Mouse (Mus musculus) limb, embryonic 15.5 days (tissue): ENCODE measurements around the gene Dtl. TPM values are rescaled to one million over a fixed set of nuclear protein-coding genes. Genes with fewer than 3 reads are reported as not detected.

ENCODE experiments used
- ATAC-seq: fragments of 200-750 bp; cut with Nextera tagmentation; 2 replicates; pipeline ENCODE4 v1.8.0; 2017; ENCODE audit warnings: low read depth, moderate TSS enrichment; ENCODE audit not compliant: insufficient number of reproducible peaks, low FRiP score, low TSS enrichment
- H3K27ac ChIP-seq: fragments of 300-500 bp; sonication (generic); 2 replicates; pipeline ENCODE4 v1.5.1; 2015; ENCODE audit warnings: moderate library complexity, mild to moderate bottlenecking, inconsistent platforms
- H3K27me3 ChIP-seq: fragments of 300-500 bp; sonication (generic); 2 replicates; pipeline ENCODE4 v1.6.1; 2015; ENCODE audit warnings: inconsistent platforms
- H3K36me3 ChIP-seq: fragments of 300-500 bp; sonication (generic); 2 replicates; pipeline ENCODE4 v1.6.1; 2015; ENCODE audit warnings: inconsistent platforms
- H3K4me1 ChIP-seq: fragments of 300-500 bp; sonication (generic); 2 replicates; pipeline ENCODE4 v1.6.1; 2015; ENCODE audit warnings: inconsistent platforms
- H3K4me2 ChIP-seq: fragments of 300-500 bp; sonication (generic); 2 replicates; pipeline ENCODE4 v1.6.1; 2015; ENCODE audit warnings: mild to moderate bottlenecking, inconsistent platforms
- H3K4me3 ChIP-seq: fragments of 300-500 bp; sonication (generic); 2 replicates; pipeline ENCODE4 v1.5.1; 2015; ENCODE audit warnings: mild to moderate bottlenecking, inconsistent platforms
- H3K9ac ChIP-seq: fragments of 300-500 bp; sonication (generic); 2 replicates; pipeline ENCODE4 v1.6.1; 2015; ENCODE audit warnings: inconsistent platforms
- H3K9me3 ChIP-seq: fragments of 300-500 bp; sonication (generic); 2 replicates; pipeline ENCODE4 v1.6.1; 2016; ENCODE audit warnings: inconsistent platforms
- WGBS: fragments of 180-500 bp; shearing (Covaris S2); methylation state at CpG from one replicate; pipeline ENCODE4 v1.1.7; 2015; 5-methylcytosine and 5-hydroxymethylcytosine counted together
- polyA plus RNA-seq: library from polyadenylated mRNA; unstranded; fragments of >200 nt; fragmentation: Nextera tagmentation; extraction: Ambion mirVana; gene quantifications from 2 replicates; pipeline ENCODE4 v1.2.1, GENCODE M21; 2015

Dtl gene
- polyA plus RNA-seq, 1 experiment from 2014 or later, result 47.7 TPM

DNA sequence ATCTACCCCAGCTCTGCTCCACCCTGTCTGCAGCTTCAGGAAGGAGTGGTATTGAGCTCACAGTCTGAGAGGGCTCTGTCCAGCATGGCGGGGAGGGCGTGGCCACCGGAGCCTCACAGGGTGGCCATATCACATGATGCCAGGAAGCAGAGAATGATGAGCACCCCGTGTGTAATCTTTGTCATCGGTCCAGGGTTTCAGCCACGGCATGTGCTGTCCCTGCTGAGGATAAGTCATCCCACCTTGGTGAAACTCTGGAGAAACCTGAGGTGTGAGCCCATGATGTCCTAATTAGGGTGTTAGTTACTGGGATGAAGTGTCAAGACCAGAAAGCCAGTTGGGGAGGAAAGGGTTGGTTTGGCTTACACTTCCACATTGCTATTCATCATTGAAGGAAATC is 33.7 kb upstream of the Dtl start:
- Histone ChIP-seq H3K4me1 (no peaks in the 10 kb centered on the region), H3K27ac (no peak overlapping the region), H3K9me3 (no peaks in the 10 kb centered on the region), H3K27me3 (no peaks in the 10 kb centered on the region), H3K4me3 (no peak overlapping the region), H3K36me3 (peaks cover 86% of the 10 kb centered on the region), H3K9ac (no peak overlapping the region), H3K4me2 (no peak overlapping the region)
- ATAC-seq, result no peak
- 92% methylated on average over 6 of the region's 6 CpGs for WGBS

DNA sequence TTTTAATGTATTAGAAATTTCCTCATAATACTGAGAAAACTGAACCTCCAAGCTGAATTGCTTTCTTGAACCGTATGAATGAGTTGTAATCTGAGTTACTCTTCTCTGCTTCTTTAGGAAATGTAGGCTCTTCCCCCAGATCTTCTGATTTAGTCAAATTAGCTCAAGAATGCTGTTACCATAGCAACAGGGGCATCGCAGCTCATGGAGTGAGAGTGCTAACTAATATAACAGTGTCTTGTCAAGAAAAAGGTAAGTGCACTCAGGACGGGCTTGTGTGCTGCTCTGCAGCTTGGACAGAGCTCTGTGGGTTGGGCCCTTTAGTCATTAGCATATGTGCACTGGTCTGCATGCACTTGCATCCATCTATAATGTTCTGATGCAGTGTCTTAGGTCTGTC is 29.3 kb upstream of the Dtl start:
- H3K4me3 ChIP-seq, result no peak overlapping the region
- peaks cover 66% of the 10 kb centered on the region for H3K36me3 ChIP-seq
- WGBS, result 83% methylated on average over 3 of the region's 3 CpGs
- no peak overlapping the region for H3K27ac ChIP-seq
- no peak for ATAC-seq
- H3K4me1 ChIP-seq, result no peaks in the 10 kb centered on the region
- no peaks in the 10 kb centered on the region for H3K9me3 ChIP-seq
- no peaks in the 10 kb centered on the region for H3K27me3 ChIP-seq
- no peak overlapping the region for H3K9ac ChIP-seq
- no peak overlapping the region for H3K4me2 ChIP-seq

DNA sequence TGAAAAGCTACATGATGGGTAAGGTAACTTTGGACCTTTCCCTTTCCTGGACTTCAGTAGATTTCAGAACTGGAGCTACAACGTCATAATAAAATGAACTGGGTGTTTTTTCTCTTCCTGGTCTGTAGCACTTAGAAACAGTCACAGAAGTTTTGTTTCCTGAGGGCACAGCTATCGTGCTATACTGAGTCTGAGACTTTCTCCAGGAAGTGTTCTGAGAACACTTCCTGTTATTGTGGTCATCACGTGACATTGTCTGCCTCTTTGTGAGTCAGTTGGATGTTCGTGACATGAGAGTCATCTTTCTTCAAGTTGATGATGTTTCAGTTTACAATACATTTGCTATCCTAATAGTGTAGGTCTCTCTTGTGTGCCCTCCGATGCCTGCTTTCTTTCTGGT is 23.9 kb upstream of the Dtl start:
- Histone ChIP-seq H3K4me3 (no peak overlapping the region), H3K27me3 (no peaks in the 10 kb centered on the region), H3K4me2 (no peak overlapping the region), H3K36me3 (peaks cover 62% of the 10 kb centered on the region), H3K9ac (no peak overlapping the region), H3K4me1 (no peaks in the 10 kb centered on the region), H3K9me3 (no peaks in the 10 kb centered on the region), H3K27ac (no peak overlapping the region)
- 78% methylated on average over 5 of the region's 5 CpGs for WGBS
- ATAC-seq, result no peak

DNA sequence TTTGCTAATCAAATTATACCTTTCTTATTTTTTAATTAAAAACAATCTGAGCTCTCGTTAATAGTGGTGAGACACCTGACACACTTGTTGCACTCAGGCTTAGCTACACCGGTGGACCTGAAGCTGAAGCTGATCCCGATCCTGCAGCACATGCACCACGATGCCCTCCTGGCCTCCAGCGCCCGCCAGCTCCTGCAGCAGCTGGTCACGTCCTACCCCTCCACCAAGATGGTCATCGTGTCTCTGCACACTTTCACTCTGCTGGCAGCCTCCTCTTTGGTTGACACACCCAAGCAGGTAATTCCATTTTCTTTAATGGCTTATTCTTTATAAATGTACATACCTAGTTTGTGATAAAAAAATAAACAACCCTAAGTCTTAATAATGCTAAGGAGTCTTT is 20.7 kb upstream of the Dtl start:
- ATAC-seq, result no peak
- H3K36me3 ChIP-seq, result peaks cover 64% of the 10 kb centered on the region
- H3K9me3 ChIP-seq, result no peaks in the 10 kb centered on the region
- no peak overlapping the region for H3K27ac ChIP-seq
- no peak overlapping the region for H3K4me3 ChIP-seq
- no peak overlapping the region for H3K4me2 ChIP-seq
- no peak overlapping the region for H3K9ac ChIP-seq
- no peaks in the 10 kb centered on the region for H3K27me3 ChIP-seq
- no peaks in the 10 kb centered on the region for H3K4me1 ChIP-seq
- 94% methylated on average over 8 of the region's 8 CpGs for WGBS

DNA sequence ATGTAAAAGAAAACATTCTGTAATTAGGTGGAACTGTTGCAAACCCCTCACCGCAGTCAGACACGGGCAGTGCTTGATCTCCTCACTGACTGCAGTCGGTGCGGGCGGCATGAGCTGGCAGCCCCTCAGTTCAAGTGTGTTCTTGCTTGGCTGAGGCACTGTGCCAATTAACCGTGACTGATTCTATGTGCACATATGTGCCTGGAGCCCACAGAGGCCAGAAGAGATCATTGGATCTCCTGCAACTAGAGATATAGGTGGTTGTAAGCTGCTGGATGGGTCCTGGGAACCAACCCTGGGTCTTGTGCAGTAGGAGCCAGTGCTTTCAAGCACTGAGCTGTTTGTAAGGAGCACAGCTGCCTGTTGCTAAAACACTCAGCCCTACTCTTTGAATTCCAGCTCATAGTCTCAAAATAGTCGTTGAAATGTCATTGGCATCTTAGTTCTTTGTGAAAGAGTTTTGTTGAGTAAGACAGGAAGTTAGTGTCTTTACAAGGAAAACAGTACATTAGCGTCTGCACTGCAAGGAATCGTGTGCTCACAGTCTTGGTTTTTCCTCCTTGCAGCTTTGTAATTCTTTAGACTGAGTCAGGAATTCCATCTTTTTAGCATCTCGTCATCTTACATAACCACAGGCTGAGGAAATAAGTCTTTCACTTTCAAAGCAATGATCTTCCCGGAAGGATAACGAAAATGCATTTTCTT is 16.8 kb upstream of the Dtl start:
- Histone ChIP-seq H3K4me3 (no peak overlapping the region), H3K4me1 (no peaks in the 10 kb centered on the region), H3K9ac (no peak overlapping the region), H3K4me2 (no peak overlapping the region), H3K27ac (no peak overlapping the region), H3K36me3 (peaks cover 60% of the 10 kb centered on the region), H3K27me3 (no peaks in the 10 kb centered on the region), H3K9me3 (no peaks in the 10 kb centered on the region)
- 85% methylated on average over 12 of the region's 12 CpGs for WGBS
- ATAC-seq, result no peak

DNA sequence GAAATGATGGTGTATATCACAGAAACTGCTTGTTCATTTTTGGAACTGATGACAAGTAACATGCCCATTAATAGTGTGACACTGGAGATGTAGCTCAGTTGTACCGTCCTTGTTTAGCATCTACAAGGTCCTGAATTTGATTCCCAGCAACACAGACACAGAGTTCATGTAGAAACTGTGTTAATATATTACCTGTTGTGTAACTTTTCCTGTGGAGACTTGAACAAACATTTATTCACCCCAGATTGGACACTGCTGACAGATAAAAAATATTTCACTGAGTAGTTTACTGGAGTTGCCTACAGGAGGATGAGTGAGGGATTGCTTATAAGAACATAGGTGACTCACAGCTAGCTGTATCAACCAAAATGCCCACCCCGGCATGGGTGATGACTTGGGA is 13.4 kb upstream of the Dtl start:
- Histone ChIP-seq H3K4me2 (no peak overlapping the region), H3K4me1 (no peaks in the 10 kb centered on the region), H3K36me3 (peaks cover 63% of the 10 kb centered on the region), H3K27me3 (no peaks in the 10 kb centered on the region), H3K4me3 (no peak overlapping the region), H3K9me3 (no peaks in the 10 kb centered on the region), H3K9ac (no peak overlapping the region), H3K27ac (no peak overlapping the region)
- ATAC-seq, result no peak
- 91% methylated on average over 2 of the region's 2 CpGs for WGBS

DNA sequence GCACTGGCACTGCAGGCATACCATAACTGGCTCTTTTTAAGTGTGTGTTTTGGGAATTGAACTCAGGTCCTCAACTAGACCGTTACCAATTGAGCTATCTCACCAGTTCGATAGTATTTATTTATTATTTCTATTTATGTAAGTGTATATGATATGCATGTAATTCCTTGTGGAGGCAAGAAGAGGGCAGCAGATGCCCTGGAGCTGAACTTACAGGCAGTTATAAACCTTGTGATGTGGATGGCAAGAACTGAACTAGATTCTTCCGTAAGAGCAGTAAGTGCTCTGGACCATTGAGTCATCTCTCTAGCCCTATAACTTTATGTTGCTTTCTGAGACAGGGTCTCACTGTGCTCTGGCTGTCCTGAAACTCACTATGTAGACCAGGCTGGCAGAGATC is 11.7 kb upstream of the Dtl start:
- WGBS, result 96% methylated on average over 3 of the region's 3 CpGs
- Histone ChIP-seq H3K27me3 (no peaks in the 10 kb centered on the region), H3K9ac (no peak overlapping the region), H3K9me3 (no peaks in the 10 kb centered on the region), H3K36me3 (peaks cover 69% of the 10 kb centered on the region), H3K4me1 (no peaks in the 10 kb centered on the region), H3K4me3 (no peak overlapping the region), H3K4me2 (no peak overlapping the region), H3K27ac (no peak overlapping the region)
- no peak for ATAC-seq

DNA sequence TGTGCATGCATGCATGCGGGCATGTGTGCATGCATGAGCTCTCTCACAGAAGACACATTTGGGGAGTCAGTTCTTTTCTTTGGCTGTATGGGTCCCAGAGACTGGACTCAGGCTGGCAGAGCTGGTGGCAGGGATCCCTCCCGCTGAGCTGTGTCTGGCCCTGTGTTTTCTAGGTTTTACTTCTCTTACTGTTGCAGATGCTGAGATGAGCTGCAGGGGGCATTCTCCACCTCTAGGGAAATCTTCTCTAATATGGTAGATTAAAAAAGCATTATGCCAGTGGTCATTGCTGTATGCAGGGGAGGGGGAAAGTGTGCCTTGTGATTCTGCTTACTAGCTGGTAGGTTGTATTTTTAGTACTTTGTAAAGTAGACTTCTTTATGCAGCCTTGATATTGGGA is 10.4 kb upstream of the Dtl start:
- Histone ChIP-seq H3K4me2 (no peak overlapping the region), H3K36me3 (peaks cover 69% of the 10 kb centered on the region), H3K27me3 (no peaks in the 10 kb centered on the region), H3K9me3 (no peaks in the 10 kb centered on the region), H3K27ac (no peak overlapping the region), H3K4me1 (no peaks in the 10 kb centered on the region), H3K4me3 (no peak overlapping the region), H3K9ac (no peak overlapping the region)
- no peak for ATAC-seq
- 85% methylated on average over 2 of the region's 2 CpGs for WGBS

DNA sequence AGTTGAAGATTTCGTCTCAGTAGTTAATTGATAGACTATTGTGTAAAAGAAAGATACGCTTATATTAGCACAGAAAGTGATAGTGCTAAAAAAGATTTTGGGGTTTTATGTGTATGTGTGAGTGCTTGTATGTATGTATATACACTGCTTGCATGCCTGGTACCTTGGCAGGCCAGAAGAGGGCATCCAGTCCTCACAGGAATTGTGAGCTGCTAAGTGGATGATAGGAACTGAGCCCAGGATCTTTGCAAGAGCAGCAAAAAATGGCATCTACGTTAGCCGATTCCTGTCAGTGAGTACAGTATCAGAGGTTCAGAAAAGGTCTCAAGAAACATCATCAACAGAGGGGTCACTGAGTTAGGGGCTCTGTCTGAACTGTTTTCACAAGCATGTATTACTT is 9.1 kb upstream of the Dtl start:
- no peak for ATAC-seq
- WGBS, result 87% methylated on average over 4 of the region's 4 CpGs
- peaks cover 68% of the 10 kb centered on the region for H3K36me3 ChIP-seq

DNA sequence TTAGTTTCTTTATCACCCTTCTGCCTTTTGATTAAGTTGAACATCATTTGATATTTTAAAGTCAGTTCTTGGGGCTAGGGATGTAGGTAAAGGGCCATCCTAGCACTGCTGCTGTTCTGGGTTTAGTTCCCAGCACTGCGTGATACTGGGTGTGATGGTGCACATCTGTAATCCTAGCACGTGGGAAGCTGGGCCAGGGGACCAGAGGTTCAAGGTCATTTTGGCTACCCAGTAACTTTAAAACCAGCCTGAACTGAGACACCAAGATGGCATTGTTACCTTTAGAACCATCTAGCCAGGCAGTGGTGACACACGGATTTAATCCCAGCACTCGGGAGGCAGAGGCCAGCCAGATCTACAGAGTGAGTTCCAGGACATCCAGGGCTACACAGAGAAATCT is 8.5 kb upstream of the Dtl start:
- peaks cover 66% of the 10 kb centered on the region for H3K36me3 ChIP-seq
- 93% methylated on average over 4 of the region's 4 CpGs for WGBS
- ATAC-seq, result no peak

More for the DNA sequence above, 9.1 kb upstream of the Dtl start:
- Histone ChIP-seq H3K4me2 (no peak overlapping the region), H3K27ac (no peak overlapping the region), H3K27me3 (no peaks in the 10 kb centered on the region), H3K4me3 (no peak overlapping the region), H3K4me1 (no peaks in the 10 kb centered on the region), H3K9me3 (no peaks in the 10 kb centered on the region), H3K9ac (no peak overlapping the region)

DNA sequence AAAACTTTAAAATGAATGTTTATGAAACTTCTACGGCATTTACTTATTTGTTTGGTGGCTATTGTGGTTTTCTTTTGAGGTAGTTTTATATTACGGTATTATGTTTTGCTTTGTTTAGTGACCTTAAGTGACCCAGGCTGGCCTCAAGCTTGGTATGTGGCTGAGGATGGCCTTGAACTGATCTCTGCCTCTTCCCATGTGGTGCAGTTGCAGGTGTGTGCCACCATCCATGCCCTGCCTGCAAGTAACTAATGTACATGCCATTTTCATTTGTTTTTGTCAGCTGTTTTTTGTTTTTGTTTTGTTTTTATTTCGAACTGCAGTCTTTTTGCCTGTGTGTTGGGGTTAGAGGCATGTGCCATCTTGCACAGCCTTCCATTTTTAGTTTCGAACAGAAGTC is 6.3 kb upstream of the Dtl start:
- Histone ChIP-seq H3K4me1 (peaks cover 10% of the 10 kb centered on the region), H3K36me3 (peaks cover 45% of the 10 kb centered on the region), H3K4me3 (no peak overlapping the region), H3K27me3 (no peaks in the 10 kb centered on the region), H3K27ac (no peak overlapping the region), H3K9ac (no peak overlapping the region), H3K9me3 (no peaks in the 10 kb centered on the region), H3K4me2 (no peak overlapping the region)
- 87% methylated on average over 4 of the region's 4 CpGs for WGBS
- ATAC-seq, result no peak

More for the DNA sequence above, 8.5 kb upstream of the Dtl start:
- Histone ChIP-seq H3K4me1 (no peaks in the 10 kb centered on the region), H3K27me3 (no peaks in the 10 kb centered on the region), H3K9me3 (no peaks in the 10 kb centered on the region), H3K4me2 (no peak overlapping the region), H3K27ac (no peak overlapping the region), H3K9ac (no peak overlapping the region), H3K4me3 (no peak overlapping the region)

DNA sequence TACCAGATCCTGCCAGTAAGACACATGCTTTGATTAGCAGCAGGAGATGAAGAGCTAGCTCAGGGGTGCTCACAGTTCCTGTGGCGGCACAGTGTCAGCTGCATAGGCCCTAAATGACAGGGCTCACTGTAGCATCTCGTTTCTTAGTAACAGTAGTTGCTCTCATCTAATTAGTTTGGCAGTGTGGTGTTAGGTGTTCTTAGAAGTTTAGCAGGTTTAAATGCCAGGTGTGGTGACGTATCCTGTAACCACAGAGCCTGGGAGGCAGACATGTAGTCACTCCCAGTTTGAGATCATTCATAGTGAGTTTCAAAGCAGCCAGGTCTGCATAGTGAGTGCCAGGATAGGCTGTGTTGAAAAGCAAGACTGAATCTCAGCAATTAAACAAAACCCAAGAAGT is 4.2 kb upstream of the Dtl start:
- Histone ChIP-seq H3K4me2 (no peak overlapping the region), H3K27ac (no peak overlapping the region), H3K9me3 (no peaks in the 10 kb centered on the region), H3K4me3 (no peak overlapping the region), H3K4me1 (peaks cover 15% of the 10 kb centered on the region), H3K36me3 (peaks cover 28% of the 10 kb centered on the region), H3K27me3 (no peaks in the 10 kb centered on the region), H3K9ac (no peak overlapping the region)
- ATAC-seq, result no peak
- WGBS, result 76% methylated on average over 3 of the region's 3 CpGs
